33 mouse cellular contexts compared by ENCODE assay signal in the genomic region with DNA sequence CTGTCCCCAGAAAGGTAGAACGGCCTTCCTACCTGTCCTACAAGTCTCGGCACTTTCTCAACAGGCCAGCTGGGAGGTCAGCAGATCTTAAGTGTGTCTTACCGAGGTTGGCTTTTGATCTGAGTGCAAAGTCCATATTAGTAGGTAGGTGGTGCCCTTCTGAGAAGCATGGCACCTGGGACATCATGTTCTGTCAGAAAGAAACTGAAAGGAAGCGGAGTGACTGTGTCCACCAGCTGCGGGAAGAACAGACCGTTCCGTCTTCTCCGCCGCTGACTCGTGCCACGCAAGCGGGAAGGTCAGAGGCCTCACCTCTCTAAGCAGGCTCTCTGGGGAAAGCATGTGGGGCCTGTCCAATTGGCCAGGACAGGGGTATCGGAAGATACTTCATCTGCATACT. TPM values are rescaled to one million over a fixed set of nuclear protein-coding genes. Genes with fewer than 3 reads are reported as not detected.
DNase-seq lines count a peak whose midpoint lies in the region; ATAC-seq and TF ChIP-seq lines count a peak whose summit lies in the region.
"Had no signal": no experiment of that assay in that cellular context is flagged by ENCODE, and none has a peak within 500 bp of the region (broad histone marks: within the 10 kb centered on the region; RNA-seq: fewer than 3 reads in every experiment).

No protein-coding gene starts in this region.

- peaks cover 29% of the 10 kb centered on the region; the same call in 1 of the 2 replicates for H3K36me3 ChIP-seq in lung, postnatal 0 days (ENCODE audit: insufficient read depth, low read length)
- H3K36me3 ChIP-seq in intestine, postnatal 0 days (ENCODE audit: control insufficient read depth, insufficient read depth), result peaks cover 83% of the 10 kb centered on the region
- peaks cover 23% of the 10 kb centered on the region; the same call in 1 of the 2 replicates for H3K36me3 ChIP-seq in stomach, embryonic 16.5 days (ENCODE audit: control insufficient read depth, insufficient read depth, low read length)

- H3K4me3 ChIP-seq in lung, postnatal 0 days (ENCODE audit: low read depth, low read length), result no peak overlapping the region
- H3K4me3 ChIP-seq in intestine, postnatal 0 days (ENCODE audit: low read depth, low read length), result no peak overlapping the region
- no peak overlapping the region for H3K4me3 ChIP-seq in stomach, embryonic 16.5 days (replicated peaks; ENCODE audit: low read length)
- H3K4me3 ChIP-seq: embryonic facial prominence, embryonic 13.5 days; heart, embryonic 10.5 days; heart, embryonic 15.5 days; hindbrain, embryonic 12.5 days; liver, embryonic 12.5 days; megakaryocyte, embryonic 14.5 days; midbrain, embryonic 12.5 days; myocyte; neural tube, embryonic 12.5 days had no signal

- peak; percentile 80 for TF ChIP-seq EP300 in lung, postnatal 0 days (IDR thresholded peaks at IDR 0.05)

- ATAC-seq in lung, postnatal 0 days, result peak; percentile 58
- peak; percentile 89 for ATAC-seq in intestine, postnatal 0 days
- ATAC-seq in stomach, embryonic 16.5 days (ENCODE audit: insufficient read depth, low FRiP score), result peak; percentile 34; the same call in 1 of the 2 replicates
- ATAC-seq: forebrain, embryonic 16.5 days; hindbrain, postnatal 0 days; liver, embryonic 12.5 days; liver, postnatal 0 days; Patski had no signal

- TF ChIP-seq CTCF in lung, postnatal 0 days (IDR thresholded peaks at IDR 0.05), result peak; percentile 27
- no peak; the same call in 1 of the 2 replicates for TF ChIP-seq CTCF in intestine, postnatal 0 days (IDR thresholded peaks at IDR 0.05; ENCODE audit: low read depth)

- H3K4me1 ChIP-seq in lung, postnatal 0 days (ENCODE audit: insufficient read depth, low read depth, low read length), result no peaks in the 10 kb centered on the region
- no peaks in the 10 kb centered on the region for H3K4me1 ChIP-seq in intestine, postnatal 0 days (replicated peaks; ENCODE audit: control insufficient read depth, insufficient read depth, low read length)
- H3K4me1 ChIP-seq in stomach, embryonic 16.5 days (ENCODE audit: control insufficient read depth, insufficient read depth, low read length), result no peaks in the 10 kb centered on the region
- H3K4me1 ChIP-seq: liver, embryonic 12.5 days; midbrain, embryonic 12.5 days; neural tube, embryonic 12.5 days had no signal

- no peaks in the 10 kb centered on the region for H3K27me3 ChIP-seq in lung, postnatal 0 days (replicated peaks; ENCODE audit: insufficient read depth, low read length)
- H3K27me3 ChIP-seq in intestine, postnatal 0 days (replicated peaks; ENCODE audit: control insufficient read depth, insufficient read depth, low read length), result no peaks in the 10 kb centered on the region
- no peaks in the 10 kb centered on the region for H3K27me3 ChIP-seq in stomach, embryonic 16.5 days (ENCODE audit: control insufficient read depth, insufficient read depth, low read length)
- H3K27me3 ChIP-seq: embryonic facial prominence, embryonic 13.5 days; heart, embryonic 15.5 days; hindbrain, embryonic 12.5 days; liver, embryonic 12.5 days; megakaryocyte, embryonic 14.5 days; midbrain, embryonic 12.5 days; neural tube, embryonic 12.5 days; Patski had no signal

- H3K27ac ChIP-seq in lung, postnatal 0 days (ENCODE audit: low read length), result no peak overlapping the region
- peak overlapping the region; percentile 86 for H3K27ac ChIP-seq in intestine, postnatal 0 days (ENCODE audit: low read depth, low read length)
- no peak overlapping the region for H3K27ac ChIP-seq in stomach, embryonic 16.5 days (ENCODE audit: low read length)
- H3K27ac ChIP-seq: embryonic facial prominence, embryonic 13.5 days; heart, embryonic 15.5 days; hindbrain, embryonic 12.5 days; hindbrain, postnatal 0 days; liver, embryonic 12.5 days; midbrain, embryonic 12.5 days; neural tube, embryonic 12.5 days had no signal

- DNase-seq in kidney, adult 18-20 months, result peak; percentile 54
- DNase-seq in kidney, postnatal 10 days, result no peak
- DNase-seq in lung, postnatal 0 days (ENCODE audit: low spot score), result peak; percentile 51
- no peak for DNase-seq in lung, postnatal 10 days
- no peak for DNase-seq in right cerebral cortex, adult 2 months (ENCODE audit: low spot score in 2 of 2)
- no peak for DNase-seq in cerebellum, postnatal 14 days
- DNase-seq: adrenal gland, postnatal 10 days; cerebellum, adult 11 months; cerebellum, adult 9-10 months; embryo, embryonic 11 days; gastrocnemius, postnatal 10 days; heart, adult 11 months; layer of hippocampus, postnatal 36 days; left cerebral cortex, postnatal 4 days; liver, postnatal 0 days; lung, postnatal 14 days; right cerebral cortex, adult 18-20 months; right cerebral cortex, postnatal 4 days; thymus, postnatal 14 days had no signal

- no peaks in the 10 kb centered on the region for H3K9me3 ChIP-seq in lung, postnatal 0 days (ENCODE audit: low read length)
- H3K9me3 ChIP-seq in intestine, postnatal 0 days (ENCODE audit: control insufficient read depth), result no peaks in the 10 kb centered on the region
- H3K9me3 ChIP-seq in stomach, embryonic 16.5 days (replicated peaks; ENCODE audit: control insufficient read depth, low read length), result no peaks in the 10 kb centered on the region
- H3K9me3 ChIP-seq: embryonic facial prominence, embryonic 13.5 days; heart, embryonic 10.5 days; heart, embryonic 15.5 days; hindbrain, embryonic 12.5 days; liver, embryonic 12.5 days; megakaryocyte, embryonic 14.5 days; midbrain, embryonic 12.5 days; neural tube, embryonic 12.5 days had no signal

- no peak overlapping the region for H3K9ac ChIP-seq in lung, postnatal 0 days (replicated peaks; ENCODE audit: low read depth)
- H3K9ac ChIP-seq in intestine, postnatal 0 days (ENCODE audit: low read depth, low read length), result no peak overlapping the region
- H3K9ac ChIP-seq in stomach, embryonic 16.5 days (ENCODE audit: low read length), result no peak overlapping the region
- H3K9ac ChIP-seq: embryonic facial prominence, embryonic 13.5 days; heart, embryonic 15.5 days; hindbrain, embryonic 12.5 days; liver, embryonic 12.5 days; liver, postnatal 0 days; midbrain, embryonic 12.5 days; neural tube, embryonic 12.5 days had no signal

- no peak overlapping the region for H3K4me2 ChIP-seq in lung, postnatal 0 days (replicated peaks; ENCODE audit: low read depth, low read length)
- 0 out of 2 replicates have a peak overlapping the region, but pooled peaks have one; percentile 14 for H3K4me2 ChIP-seq in intestine, postnatal 0 days (replicated peaks; ENCODE audit: low read depth)
- H3K4me2 ChIP-seq in stomach, embryonic 16.5 days (ENCODE audit: low read depth, low read length), result no peak overlapping the region
- H3K4me2 ChIP-seq: embryonic facial prominence, embryonic 13.5 days; heart, embryonic 15.5 days; hindbrain, embryonic 12.5 days; liver, embryonic 12.5 days; midbrain, embryonic 12.5 days; neural tube, embryonic 12.5 days had no signal

- WGBS in lung, postnatal 0 days, result 83% methylated on average over 13 of the region's 13 CpGs
- WGBS in intestine, postnatal 0 days, result 38% methylated on average over 13 of the region's 13 CpGs
- WGBS in stomach, embryonic 16.5 days, result 83% methylated on average over 13 of the region's 13 CpGs

RNA-seq across cellular contexts. Expression of gene Gns, which starts 19.8 kb away (rescaled TPM):
- polyA plus RNA-seq in lung, postnatal 0 days (2015; fragmentation: Nextera tagmentation; extraction: Ambion mirVana), result 40.8 and 41.4 TPM in 2 replicates
- polyA plus RNA-seq in intestine, postnatal 0 days (2015; fragmentation: Nextera tagmentation; extraction: Ambion mirVana), result 68.6 and 78.1 TPM in 2 replicates
- polyA plus RNA-seq in stomach, embryonic 16.5 days (2015; fragmentation: Nextera tagmentation; extraction: Ambion mirVana), result 37.5 and 41.7 TPM in 2 replicates

RNA-seq across cellular contexts. Expression of gene Tbc1d30, which starts 33.6 kb away (rescaled TPM):
- 4.2 and 4.4 TPM in 2 replicates for polyA plus RNA-seq in lung, postnatal 0 days (2015; fragmentation: Nextera tagmentation; extraction: Ambion mirVana)
- polyA plus RNA-seq in intestine, postnatal 0 days (2015; fragmentation: Nextera tagmentation; extraction: Ambion mirVana), result 2.8 and 2.9 TPM in 2 replicates
- polyA plus RNA-seq in stomach, embryonic 16.5 days (2015; fragmentation: Nextera tagmentation; extraction: Ambion mirVana), result 5.7 and 5.8 TPM in 2 replicates
- polyA plus RNA-seq: myocyte had no signal

Comparison
In these comparisons a context has a peak if more than half of its experiments do, and no peak if none do; other contexts are left out.
1. DNase-seq: peak in kidney, adult 18-20 months (single experiment) and lung, postnatal 0 days (single experiment); none in kidney, postnatal 10 days (single experiment), lung, postnatal 10 days (single experiment), right cerebral cortex, adult 2 months (0 of 2) and cerebellum, postnatal 14 days (0 of 2).
2. ATAC-seq: peak in every context shown above with its lines; median percentile 89 in intestine, postnatal 0 days; 58 in lung, postnatal 0 days; 34 in stomach, embryonic 16.5 days.